Mouse (Mus musculus): ENCODE data around the gene Tecpr1. TPM values are rescaled to one million over a fixed set of nuclear protein-coding genes. Genes with fewer than 3 reads are reported as not detected.

Tecpr1 gene
- total RNA-seq, 2 experiments from 2014 or later: 84.8 to 90.0 TPM

GRCm38 (mm10) chr5:144184350-144185045 is 38.9 kb downstream of the Tecpr1 start:
- no peak for DNase-seq (ENCODE audit: low spot score in 2 of 2)
- intact Hi-C loops (cut with DNase I): no loop called here

- intact Hi-C loops (cut with DNase I): no loop called here
- DNase-seq (ENCODE audit: low spot score in 2 of 2): no peak
These were observed 39.6 kb downstream of the Tecpr1 start for GRCm38 (mm10) chr5:144183647-144184335.

DNA sequence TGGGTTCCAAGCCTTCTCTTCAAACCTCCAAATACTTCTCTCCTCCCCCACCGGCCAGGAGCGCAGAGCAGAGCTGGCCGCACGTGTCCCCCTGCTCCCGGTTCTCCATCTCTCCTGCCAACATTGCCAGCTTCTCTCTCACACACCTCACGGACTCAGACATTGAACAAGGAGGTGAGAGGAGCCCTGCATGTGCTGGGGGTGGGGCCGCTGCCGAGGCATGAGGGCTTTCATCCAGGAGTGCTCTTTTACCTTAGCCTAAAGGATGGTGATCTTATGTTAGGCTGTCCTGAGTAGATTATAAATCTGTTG is 40.2 kb downstream of the Tecpr1 start:
- no peak for DNase-seq (ENCODE audit: low spot score in 2 of 2)
- intact Hi-C loops (cut with DNase I): no loop called here

GRCm38 (mm10) chr5:144182542-144183247 is 40.7 kb downstream of the Tecpr1 start:
- DNase-seq (ENCODE audit: low spot score in 2 of 2): no peak
- intact Hi-C loops (cut with DNase I): no loop called here

DNA sequence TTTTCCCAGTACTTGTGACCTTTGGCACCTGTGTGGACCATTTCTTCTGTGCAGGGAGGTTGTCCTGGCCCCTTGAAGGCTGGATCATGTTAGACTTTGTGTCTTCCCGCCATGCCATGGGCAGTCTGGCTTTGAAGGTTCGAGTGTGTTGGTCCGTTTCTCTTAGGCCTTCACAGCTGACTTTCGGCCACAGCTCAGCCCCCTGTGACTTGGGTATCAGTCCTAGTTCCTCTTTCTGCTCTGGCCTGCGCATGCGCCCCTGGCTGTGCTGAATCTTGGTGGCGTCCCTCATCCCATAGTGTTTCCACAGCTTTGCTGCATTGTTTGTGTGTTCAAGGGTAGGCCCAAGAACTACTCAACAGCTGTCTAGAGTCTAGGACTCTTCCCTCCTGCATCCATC is 42.2 kb downstream of the Tecpr1 start:
- intact Hi-C loops (cut with DNase I): no loop called here
- no peak for DNase-seq (ENCODE audit: low spot score in 2 of 2)

GRCm38 (mm10) chr5:144178216-144178615 is 45.2 kb downstream of the Tecpr1 start:
- intact Hi-C loops (cut with DNase I): no loop called here
- no peak for DNase-seq (ENCODE audit: low spot score in 2 of 2)

DNA sequence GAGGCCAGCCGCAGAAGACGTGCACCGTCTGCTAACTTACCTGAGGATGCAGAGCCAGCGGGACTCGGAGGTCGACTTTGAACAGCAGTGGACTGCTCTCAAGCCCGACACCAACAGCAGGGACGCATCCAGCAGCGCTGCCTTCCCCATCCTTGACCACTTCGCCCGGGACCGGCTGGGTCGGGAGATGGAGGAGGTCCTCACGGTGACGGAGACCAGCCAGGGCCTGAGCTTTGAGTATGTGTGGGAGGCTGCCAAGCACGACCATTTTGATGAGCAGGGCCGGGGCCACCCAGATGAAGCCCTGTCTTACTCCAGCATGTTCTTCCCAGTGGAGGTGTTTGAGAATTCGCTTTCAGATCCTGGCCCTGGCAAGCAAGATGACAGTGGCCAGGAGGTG is 49.8 kb downstream of the Tecpr1 start:
- intact Hi-C loops (cut with DNase I): no loop called here
- no peak for DNase-seq (ENCODE audit: low spot score in 2 of 2)

DNA sequence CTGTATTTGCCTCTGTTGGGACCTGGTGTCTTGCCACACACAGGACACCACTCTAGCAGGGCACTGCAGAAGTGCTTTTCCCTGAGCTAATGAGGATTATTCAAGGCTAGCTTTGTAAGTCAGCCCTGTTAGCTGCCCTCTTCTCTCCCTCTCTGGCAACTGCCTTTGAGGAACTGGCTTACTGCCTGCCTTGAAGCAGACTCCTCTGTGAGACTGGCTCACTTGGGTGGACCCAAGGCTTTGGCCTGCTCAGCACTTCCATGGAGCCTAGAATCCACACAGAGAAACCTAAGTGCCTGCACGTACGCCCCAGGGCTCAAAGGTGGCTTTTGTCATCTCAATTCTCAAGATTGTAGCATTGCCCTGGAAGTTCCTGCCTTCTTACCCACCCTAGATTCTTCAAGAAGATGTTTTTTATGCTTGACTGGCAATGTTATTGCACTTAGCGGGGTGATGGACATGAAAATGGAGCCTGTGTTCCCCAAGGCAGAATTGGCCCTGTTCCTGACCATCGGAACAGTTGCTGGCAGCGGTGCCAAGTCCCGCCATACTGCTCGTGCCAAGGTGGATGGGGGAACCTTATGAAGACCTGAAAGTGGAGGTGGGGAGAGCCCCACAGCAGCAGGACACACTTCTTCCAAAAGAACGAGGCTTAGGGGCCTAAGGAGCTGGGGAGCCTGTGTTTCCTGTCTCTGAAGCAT is 54.0 kb downstream of the Tecpr1 start:
- intact Hi-C loops (cut with DNase I): no loop called here
- DNase-seq (ENCODE audit: low spot score in 2 of 2): no peak

DNA sequence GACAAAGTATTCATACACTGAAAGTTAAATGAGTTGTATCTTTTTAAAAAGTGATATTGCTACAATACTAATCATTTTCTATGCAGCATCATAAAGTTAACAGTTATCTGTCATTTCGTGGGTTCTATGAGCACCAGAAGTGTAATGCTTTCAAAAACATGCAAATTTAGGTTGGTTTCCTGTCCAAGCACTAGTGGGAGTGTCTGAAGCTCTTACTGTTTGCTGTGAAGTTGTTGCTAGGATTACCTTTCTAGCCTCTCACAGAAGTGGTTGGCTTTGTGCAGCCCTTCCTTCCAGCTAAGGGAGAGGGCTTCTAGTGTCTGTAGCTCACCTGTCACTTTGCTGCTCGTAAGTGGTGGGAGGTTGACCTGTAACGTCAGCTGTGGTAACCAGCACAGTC is 57.7 kb downstream of the Tecpr1 start:
- intact Hi-C loops (cut with DNase I): no loop called here
- no peak for DNase-seq (ENCODE audit: low spot score in 2 of 2)

DNA sequence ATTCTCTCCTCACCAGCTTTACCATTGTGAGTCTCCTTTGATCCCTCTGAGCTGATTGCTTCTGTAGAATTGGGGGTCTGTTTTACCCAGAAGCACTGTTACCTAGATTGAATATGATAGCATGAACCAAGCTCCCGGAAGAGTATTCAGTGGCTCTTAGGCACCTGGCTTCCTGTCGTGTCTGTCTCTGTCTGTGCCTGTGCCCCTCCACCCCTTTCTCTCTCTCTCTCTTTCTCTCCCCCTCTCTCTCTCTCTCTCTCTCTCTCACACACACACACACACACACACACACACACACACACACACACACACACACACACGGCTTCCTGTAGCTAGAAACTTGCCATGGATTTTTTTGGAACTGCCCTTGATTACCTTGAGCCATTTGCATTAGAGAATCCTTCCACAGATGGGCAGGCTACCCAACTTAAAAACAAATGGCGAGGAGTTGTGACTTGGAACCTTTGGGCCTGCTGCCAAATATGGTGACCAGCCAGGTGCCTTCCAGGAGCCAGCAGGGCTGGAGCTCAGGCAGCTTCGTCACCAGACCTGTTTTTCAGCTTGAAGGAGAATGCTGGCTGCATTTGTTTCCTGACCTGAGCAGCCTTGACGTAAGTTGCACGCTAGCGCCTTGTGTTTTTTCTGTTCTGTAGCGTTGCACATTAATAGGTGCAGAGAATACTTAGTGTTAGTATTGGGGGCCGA is 60.5 kb downstream of the Tecpr1 start:
- no peak for DNase-seq (ENCODE audit: low spot score in 2 of 2)
- intact Hi-C loops (cut with DNase I): no loop called here

- intact Hi-C loops (cut with DNase I): no loop called here
- DNase-seq (ENCODE audit: low spot score in 2 of 2): no peak
These were observed 61.2 kb downstream of the Tecpr1 start for GRCm38 (mm10) chr5:144162080-144162812.

DNA sequence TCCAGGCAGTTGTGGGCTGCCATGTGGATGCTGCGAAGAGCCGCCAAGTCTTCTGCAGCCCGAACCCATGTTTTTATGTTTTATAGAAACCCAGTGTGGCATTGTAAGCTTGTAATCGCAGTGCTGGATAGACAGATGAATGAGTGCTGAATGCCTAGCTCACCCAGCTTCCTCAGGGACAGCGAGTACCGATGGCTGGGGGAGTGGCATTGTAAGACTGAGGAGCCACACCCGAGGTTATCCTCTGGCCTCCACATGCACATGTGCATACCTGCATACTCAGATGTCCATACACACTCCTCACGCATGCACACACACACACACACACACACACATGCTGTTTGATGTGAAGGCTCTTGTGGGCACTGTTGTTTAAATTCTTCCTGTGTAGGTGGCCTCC is 64.3 kb downstream of the Tecpr1 start:
- intact Hi-C loops (cut with DNase I): no loop called here
- no peak for DNase-seq (ENCODE audit: low spot score in 2 of 2)

GRCm38 (mm10) chr5:144158604-144159003 is 64.8 kb downstream of the Tecpr1 start:
- intact Hi-C loops (cut with DNase I): no loop called here
- peak; percentile 52 to 58 for DNase-seq (ENCODE audit: low spot score in 2 of 2)

DNA sequence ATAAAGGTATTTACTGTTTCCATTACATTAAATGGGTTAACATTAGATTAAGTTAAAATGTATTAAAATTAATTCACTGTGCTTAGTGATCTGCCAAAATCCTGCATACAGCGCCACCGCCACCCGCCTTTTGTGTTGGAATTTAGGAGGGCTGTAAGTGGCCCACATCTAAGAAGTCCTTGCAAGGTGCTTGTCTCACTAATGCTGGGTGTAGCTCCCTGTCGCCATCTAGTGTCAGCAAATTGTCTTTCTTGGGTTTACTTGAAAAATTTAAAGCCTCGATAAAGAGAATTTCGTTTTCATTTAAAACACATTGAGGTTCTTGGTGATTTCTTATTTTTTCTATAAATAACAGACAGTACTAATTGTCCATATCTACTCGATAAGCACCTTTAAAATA is 68.9 kb downstream of the Tecpr1 start:
- DNase-seq (ENCODE audit: low spot score in 2 of 2): peak; percentile 86 to 87
- intact Hi-C loops (cut with DNase I): loop anchor here (1.0 to 5.0 kb wide), 2 partner anchors 52 to 114 kb away; partner anchors contain the start of gene Lmtk2

GRCm38 (mm10) chr5:144151270-144151669 is 72.1 kb downstream of the Tecpr1 start:
- no peak for DNase-seq (ENCODE audit: low spot score in 2 of 2)
- intact Hi-C loops (cut with DNase I): loop anchor here (5.0 kb wide), 1 partner anchor 49 kb away; the partner anchor contains the start of gene Lmtk2

DNA sequence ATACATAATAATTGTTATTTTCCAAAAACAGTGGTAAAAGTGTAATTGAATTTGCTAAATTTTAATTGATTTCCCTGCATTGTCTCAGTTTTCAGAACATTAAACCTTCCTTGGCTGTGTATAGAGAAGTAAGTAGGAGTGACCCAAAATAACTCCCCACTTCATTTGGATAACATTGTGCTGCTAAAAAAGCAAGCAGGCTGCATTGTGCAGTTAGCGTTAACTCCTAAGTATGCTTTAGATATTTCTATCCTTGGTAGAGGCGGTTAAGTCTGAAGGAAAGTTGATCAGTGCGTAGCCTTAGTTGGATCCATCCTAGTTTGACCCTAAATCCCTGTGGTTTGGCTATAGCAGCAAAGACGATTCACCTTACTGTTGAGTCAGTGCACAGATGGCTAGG is 73.9 kb downstream of the Tecpr1 start:
- DNase-seq (ENCODE audit: low spot score in 2 of 2): no peak
- intact Hi-C loops (cut with DNase I): no loop called here

DNA sequence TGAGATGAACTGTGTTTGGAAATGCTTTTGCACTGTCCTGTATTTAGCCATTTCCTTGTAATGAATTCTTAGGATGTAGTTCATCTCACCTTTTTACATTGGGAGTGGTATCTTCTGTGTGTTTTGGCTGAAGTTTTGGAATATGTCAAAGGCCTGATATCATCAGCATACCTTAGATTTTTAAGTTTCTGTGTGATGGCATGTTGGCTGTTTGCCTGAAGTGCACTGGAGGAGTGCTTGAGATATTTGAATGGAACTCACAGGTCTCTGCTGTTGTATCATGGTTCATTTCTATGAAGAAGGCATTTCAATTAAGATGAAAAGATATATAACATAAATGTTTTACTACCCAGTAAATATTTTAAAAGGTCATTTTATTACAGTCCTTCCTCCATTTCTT is 76.5 kb downstream of the Tecpr1 start:
- intact Hi-C loops (cut with DNase I): no loop called here
- no peak for DNase-seq (ENCODE audit: low spot score in 2 of 2)
